Mouse (Mus musculus) liver, embryonic 14.5 days (tissue): ENCODE measurements around the gene Gtf2i.

Experiments used
- CTCF ChIP-seq: IDR thresholded peaks from 2 replicates; pipeline ENCODE4 v1.5.1; 2016; ENCODE audit warnings: antibody characterized with exemption, low read depth, control low read depth
- EP300 ChIP-seq: IDR thresholded peaks from 2 replicates; pipeline ENCODE4 v1.6.1; 2016; ENCODE audit warnings: antibody characterized with exemption, low read depth

- TF ChIP-seq CTCF (no peak), EP300 (no peak)
These were observed 32.5 kb downstream of the Gtf2i start for GRCm38 (mm10) chr5:134282076-134282475.
